Mouse (Mus musculus) lung, postnatal 25 days (tissue): Measurements from ENCODE around the gene Ddx3x.
"Not testable (repeated sequence)": the region's sequence is repeated elsewhere in the genome, so short reads cannot be mapped to it uniquely, and the experiment has no call there.

ENCODE experiments used
- DNase-seq: peaks from one replicate; pipeline ENCODE4 v3.0.0; 2022; ENCODE audit warnings: low spot score

The Ddx3x gene

DNA sequence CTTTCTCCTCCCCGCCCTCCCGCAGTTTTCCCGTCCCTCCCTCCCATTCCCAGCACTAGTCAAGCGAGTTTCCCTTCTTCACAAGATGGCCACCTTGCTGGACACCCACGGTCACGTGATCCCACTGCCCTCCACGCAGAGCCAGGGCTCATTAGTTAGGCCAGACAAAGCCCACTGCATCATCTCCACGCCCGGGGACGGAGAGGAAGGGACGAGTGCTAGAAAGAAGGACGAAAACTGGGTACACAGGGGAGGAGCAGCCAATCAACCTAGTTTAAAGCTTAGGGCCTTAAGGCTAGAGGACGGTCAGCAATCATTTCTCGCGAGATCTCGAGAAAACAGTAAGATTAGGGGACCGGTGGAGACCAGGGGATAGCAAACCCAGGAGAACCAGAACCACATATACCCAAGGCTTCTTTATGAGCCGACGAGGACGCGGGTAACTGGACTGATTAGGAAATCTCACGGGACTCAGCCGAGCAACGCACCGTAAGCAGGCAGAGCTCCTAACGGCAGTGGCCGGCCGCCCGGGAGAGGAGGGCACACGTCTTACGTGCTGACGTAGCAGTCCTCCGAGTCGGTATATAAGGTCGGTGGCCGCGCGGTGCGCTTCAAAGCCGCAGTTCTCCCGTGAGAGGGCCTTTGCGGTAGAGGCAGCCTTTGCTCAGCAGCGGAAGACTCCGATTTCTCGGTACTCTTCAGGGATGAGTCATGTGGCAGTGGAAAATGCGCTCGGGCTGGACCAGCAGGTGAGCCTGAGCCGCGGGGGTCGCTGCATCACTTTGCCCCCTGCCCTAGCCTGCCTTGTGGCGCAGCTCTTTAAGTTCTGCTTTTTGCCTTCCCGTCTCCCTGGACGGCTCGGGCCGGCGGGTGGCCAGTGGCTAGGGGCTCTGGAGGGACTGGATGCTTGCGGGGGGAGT lies at the start of gene Ddx3x:
Gene Ddx3x, plus strand, starts transcription at position 562 of the 920 bp plus-strand sequence.
- peak; percentile 94 for DNase-seq

GRCm38 (mm10) chrX:13231243-13231642 lies 49.5 kb upstream of the Ddx3x start:
- DNase-seq: no peak

DNA sequence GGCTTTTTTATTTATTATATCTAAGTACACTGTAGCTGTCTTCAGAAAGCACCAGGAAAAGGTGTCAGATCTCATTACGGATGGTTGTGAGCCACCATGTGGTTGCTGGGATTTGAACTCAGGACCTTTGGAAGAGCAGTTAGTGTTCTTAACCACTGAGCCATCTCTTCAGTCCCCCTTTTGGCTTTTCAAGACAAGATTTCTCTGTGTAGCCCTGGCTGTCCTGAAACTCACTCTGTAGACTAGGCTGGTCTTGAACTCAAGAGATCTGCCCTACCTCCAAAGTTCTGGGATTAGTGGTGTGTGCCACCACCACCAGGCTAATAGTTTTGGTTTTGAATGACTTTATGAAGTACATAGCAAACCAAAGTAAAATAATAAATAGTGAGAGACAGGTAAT lies 47.9 kb upstream of the Ddx3x start:
- not testable (repeated sequence) for DNase-seq

- no peak for DNase-seq
Observed at GRCm38 (mm10) chrX:13233631-13234030, 47.1 kb upstream of the Ddx3x start.

DNA sequence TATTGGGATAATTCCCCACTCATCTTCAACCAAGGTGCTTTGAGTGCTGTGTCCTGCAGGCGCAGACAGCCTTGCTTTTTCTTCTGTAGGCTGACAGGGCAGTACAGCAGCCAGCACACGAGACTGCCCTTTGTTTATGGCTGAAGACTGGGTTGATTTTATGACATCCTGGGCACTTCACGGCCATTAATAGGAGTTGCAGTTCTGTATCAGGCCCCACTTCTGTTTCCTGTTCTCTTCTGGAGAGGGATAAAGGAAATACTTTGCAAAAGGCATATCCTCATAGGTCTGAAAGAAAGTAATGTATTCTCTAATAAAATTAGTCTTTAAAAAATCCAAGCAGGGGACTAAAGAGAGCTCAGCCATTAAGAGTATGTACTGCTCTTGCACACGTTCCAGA lies 46.1 kb upstream of the Ddx3x start:
- DNase-seq: no peak

GRCm38 (mm10) chrX:13236100-13236568 lies 44.6 kb upstream of the Ddx3x start:
- DNase-seq: no peak

- no peak for DNase-seq
Observed at GRCm38 (mm10) chrX:13239455-13239854, 41.3 kb upstream of the Ddx3x start.

DNA sequence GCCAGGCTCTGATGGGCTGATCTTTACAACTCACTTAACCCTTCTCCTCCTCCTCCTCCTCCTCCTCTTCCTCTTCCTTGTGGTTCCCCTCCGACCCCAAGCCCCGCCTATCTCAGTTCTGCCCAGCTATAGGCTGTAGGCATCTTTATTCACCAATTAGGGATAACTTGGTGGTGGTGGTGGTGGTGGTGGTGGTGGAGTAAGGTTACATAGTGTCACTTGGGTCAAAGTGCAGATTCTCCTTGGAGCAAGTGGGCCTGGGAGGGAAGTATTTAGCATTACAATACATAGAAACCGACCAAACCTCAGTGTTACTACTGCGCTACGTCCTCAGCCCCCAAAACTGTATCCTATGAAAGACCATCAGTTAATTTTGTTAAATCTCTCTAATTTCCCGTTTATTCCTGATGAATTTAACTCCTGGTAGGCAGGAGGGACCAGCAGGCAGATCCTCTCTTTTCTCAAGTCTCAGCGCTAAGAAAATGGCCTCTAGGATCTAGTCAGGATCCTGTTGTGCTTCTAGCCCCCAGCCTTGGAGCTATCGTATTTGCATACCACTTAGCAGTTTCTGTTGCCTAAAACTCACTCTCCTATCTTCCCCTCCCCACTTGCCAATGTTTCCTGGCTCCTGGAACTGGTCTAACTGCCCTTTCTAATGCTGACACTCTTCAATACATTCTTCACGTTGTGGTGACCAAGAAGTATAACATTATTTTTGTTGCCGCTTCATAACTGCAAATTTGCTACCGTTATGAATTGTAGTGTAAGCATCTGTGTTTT lies 39.9 kb upstream of the Ddx3x start:
- DNase-seq: no peak

DNA sequence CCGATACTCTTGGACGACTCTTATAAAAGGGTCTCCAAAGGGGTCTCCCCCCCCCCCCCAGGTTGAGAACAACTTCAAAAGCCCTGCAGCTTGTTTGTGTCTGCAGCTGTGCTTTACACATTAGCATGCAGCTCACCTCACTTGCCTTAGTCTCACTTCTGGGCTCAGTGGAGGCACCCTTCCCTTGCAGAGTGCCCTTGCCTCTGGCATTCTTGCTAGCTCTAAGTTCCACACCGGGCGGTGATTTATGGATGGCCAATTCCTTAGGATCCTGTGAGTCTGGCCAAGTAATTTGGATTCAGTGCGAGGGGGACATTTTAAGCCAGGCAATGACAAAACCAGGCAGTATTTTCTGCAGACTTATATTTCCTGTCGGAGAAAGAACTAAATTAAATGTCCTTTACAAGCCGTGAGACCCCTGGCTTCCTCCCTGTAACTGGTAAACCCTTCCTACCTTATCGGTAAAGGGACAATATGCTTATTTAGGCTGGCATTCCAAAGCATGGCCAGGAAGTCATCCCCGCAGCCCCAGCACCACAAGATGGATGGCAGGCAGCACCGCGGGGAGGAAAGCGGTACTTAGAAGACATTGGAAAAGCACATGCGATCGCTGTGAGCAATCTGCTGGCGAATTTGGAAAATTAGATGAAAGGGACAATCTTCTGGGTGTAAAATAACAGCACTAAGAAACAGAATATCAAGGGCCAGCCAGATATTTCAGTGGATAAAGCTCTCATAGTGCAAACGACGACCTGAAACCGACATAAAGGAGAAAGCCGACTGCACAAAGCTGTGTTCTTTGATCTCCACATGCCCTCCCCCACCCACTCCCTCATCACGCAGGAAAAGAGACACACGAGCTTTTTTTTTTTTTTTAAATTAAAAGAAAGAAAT lies 39.1 kb upstream of the Ddx3x start:
- DNase-seq: no peak

- peak; percentile 87 for DNase-seq
Observed at GRCm38 (mm10) chrX:13242320-13243096, 38.3 kb upstream of the Ddx3x start.

GRCm38 (mm10) chrX:13243133-13244123 lies 37.3 kb upstream of the Ddx3x start:
- DNase-seq: no peak

DNA sequence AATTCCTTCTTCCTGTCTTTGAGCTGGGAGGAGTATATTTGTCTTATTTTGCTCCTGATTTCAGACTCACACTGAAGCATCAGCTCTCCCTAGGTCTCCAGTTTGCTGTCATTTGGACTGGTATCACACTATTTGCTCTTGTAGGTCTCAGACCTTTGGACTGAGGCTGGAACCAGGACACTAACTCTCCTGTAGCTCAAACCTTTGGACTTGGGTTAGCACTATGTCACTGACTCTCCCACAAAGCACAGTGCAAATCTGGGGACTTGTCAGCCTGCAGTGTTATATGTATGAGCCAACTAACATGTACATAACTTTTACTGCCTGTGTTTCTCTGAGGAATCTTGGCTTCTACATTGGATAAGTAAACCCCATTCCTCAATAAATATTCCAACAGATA lies 36.2 kb upstream of the Ddx3x start:
- no peak for DNase-seq

DNA sequence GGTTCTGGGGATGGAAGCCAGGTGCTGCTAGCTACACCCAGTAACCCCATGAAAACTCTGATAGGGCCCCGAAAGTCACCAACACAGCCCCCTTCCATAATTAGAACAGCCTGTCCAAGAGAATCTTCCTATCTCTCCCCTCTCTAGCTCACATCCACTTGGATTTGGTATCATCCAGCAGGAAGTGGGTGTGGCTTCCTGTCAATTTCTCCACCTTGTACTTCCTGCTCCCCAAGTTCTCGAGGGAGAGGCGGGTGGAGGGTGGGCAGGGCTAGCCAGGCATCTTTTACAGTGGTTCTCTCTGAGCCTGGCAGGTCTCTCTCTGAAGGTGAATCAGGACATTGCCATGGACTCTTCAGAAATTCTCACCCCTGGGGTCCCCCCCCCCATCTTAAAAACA lies 35.7 kb upstream of the Ddx3x start:
- peak; percentile 49 for DNase-seq

DNA sequence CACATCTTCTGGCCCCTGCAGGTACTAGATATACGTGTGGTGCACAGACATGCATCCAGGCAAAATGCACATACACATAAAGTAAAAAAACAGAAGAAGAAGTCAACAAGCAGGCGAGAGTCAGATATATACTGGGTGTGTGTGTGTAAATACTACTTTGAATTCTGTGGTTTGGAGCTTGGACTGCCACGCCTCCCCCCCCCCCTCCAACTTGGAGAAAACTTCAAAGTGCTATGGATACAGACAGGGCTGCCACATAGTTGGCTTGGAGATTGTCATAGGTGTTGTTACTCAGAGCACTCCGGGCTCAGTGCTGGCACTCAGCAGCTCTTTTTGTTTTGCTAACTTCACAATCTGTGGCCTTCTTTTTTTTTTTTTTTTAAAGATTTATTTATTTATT lies 29.1 kb upstream of the Ddx3x start:
- DNase-seq: no peak

GRCm38 (mm10) chrX:13254273-13254672 lies 26.5 kb upstream of the Ddx3x start:
- DNase-seq: no peak

DNA sequence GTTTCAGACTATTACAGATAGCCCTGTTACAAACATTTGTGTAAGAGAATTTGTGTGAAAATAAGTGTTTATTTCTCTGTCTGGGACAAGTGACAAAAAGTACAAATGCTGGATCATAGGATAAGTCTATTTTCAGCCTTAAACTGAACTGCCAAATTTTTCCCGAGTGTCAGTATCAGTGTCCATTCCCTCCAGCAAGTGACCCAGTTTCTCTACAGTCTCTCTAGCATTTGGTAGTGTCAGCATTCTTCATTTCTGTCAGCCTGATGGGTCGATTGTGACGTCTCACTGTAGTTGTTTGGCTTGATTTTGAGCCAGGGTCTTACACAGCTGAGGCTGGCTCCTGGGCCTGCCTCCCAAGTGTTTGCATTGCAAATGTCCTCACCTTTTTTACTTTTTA lies 17.4 kb upstream of the Ddx3x start:
- DNase-seq: no peak

- no peak for DNase-seq
Observed at GRCm38 (mm10) chrX:13275519-13276137, 5.1 kb upstream of the Ddx3x start.

DNA sequence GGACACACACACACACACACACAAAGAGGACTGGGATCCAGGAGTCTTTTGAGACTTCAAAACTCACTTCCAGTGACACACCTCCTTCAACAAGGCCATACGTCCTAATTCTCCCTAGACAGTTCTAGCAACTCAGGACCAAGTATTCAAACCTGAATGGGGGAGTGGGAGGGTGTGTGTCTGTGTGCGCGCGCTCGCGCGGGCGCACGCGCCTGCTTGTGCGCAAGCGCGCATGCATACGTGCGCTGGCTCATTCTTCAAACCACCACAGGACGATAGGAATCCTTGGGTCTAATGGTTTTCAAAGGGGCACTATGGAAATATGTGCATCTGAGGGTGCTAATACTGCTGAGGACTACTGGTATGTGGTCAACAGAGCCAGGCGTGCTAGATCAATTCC lies 1.8 kb upstream of the Ddx3x start:
- no peak for DNase-seq

DNA sequence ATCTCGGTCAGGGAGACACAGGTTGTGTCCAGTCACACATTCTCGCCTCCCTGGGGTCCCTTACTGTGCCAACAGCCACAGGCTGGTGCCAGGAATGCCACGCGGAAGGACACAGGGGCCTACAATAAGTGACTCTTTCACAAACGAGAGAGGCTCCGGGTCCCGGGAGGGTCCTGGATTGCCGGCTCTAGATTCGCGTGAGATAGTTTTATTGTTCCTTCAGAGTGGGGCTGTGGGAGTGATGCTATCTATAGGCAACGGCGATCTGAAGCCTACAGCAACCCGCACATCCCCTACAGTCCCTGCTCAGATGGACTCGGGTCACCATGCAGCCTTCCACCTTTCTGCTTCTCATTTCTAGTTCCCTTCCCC lies 747 bp upstream of the Ddx3x start:
- DNase-seq: no peak
